Mouse (Mus musculus) forebrain, embryonic 16.5 days (tissue): ENCODE measurements around the gene Med8. TPM values are rescaled to one million over a fixed set of nuclear protein-coding genes. Genes with fewer than 3 reads are reported as not detected.

ENCODE experiments used
- ATAC-seq: fragments of 200-750 bp; cut with Nextera tagmentation; 2 replicates; pipeline ENCODE4 v1.8.0; 2017; ENCODE audit warnings: mild to moderate bottlenecking, moderate library complexity
- H3K27ac ChIP-seq: fragments of 300-500 bp; sonication (generic); 2 replicates; pipeline ENCODE4 v1.5.1; 2014; ENCODE audit warnings: low read length, control low read depth
- H3K27me3 ChIP-seq: fragments of 300-500 bp; sonication (generic); replicated peaks from 2 replicates; pipeline ENCODE4 v1.6.1; 2014; ENCODE audit warnings: low read length; ENCODE audit not compliant: control insufficient read depth, insufficient read depth
- H3K36me3 ChIP-seq: fragments of 300-500 bp; sonication (generic); 2 replicates; pipeline ENCODE4 v1.6.1; 2014; ENCODE audit not compliant: control insufficient read depth, insufficient read depth
- H3K4me1 ChIP-seq: fragments of 300-500 bp; sonication (generic); replicated peaks from 2 replicates; pipeline ENCODE4 v1.6.1; 2014; ENCODE audit warnings: low read length; ENCODE audit not compliant: control insufficient read depth, insufficient read depth
- H3K4me2 ChIP-seq: fragments of 300-500 bp; sonication (generic); 2 replicates; pipeline ENCODE4 v1.6.1; 2014; ENCODE audit warnings: mild to moderate bottlenecking, low read length, control low read depth
- H3K4me3 ChIP-seq: fragments of 300-500 bp; sonication (generic); replicated peaks from 2 replicates; pipeline ENCODE4 v1.5.1; 2014; ENCODE audit warnings: mild to moderate bottlenecking, low read length, control low read depth
- H3K9ac ChIP-seq: fragments of 300-500 bp; sonication (generic); replicated peaks from 2 replicates; pipeline ENCODE4 v1.6.1; 2014; ENCODE audit warnings: low read depth, low read length, control low read depth
- H3K9me3 ChIP-seq: fragments of 300-500 bp; sonication (generic); 2 replicates; pipeline ENCODE4 v1.6.1; 2016; ENCODE audit warnings: low read length; ENCODE audit not compliant: control insufficient read depth
- WGBS: fragments of 180-500 bp; shearing (Covaris S2); extraction: QIAGEN DNeasy Blood & Tissue Kit; methylation state at CpG from one replicate; pipeline ENCODE4 v1.1.7; 2014; 5-methylcytosine and 5-hydroxymethylcytosine counted together
- polyA plus RNA-seq: library from polyadenylated mRNA; unstranded; fragments of >200 nt; fragmentation: Nextera tagmentation; extraction: Ambion mirVana; gene quantifications from 2 replicates; pipeline ENCODE4 v1.2.1, GENCODE M21; 2015

Gene Med8
- polyA plus RNA-seq, 1 experiment from 2014 or later, result 113 TPM

DNA sequence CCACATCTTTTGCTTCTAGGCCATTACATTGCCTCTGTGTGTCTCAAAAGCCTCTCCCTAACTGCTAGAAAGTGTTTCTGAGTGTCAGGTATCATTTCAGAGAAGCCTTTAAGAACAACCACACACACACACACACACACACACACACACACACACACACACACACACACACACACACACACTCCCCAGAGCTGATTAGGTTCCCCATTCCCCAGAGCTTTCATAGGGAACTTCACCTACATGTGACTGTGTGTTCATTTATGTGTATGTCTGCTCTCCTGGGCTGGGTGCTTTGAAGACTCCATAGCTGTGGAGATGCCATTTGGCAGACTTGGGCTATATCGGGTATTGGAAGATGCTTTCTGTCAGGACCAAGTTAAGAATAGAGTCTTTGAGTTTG, 16.2 kb downstream of the Med8 start:
- 88% methylated on average over 1 of the region's 1 CpGs for WGBS
- no peak overlapping the region for H3K4me2 ChIP-seq
- no peak for ATAC-seq
- no peak overlapping the region for H3K4me3 ChIP-seq
- H3K27me3 ChIP-seq, result no peaks in the 10 kb centered on the region
- peaks cover 8% of the 10 kb centered on the region for H3K36me3 ChIP-seq
- no peaks in the 10 kb centered on the region for H3K9me3 ChIP-seq
- H3K27ac ChIP-seq, result no peak overlapping the region
- peaks cover 18% of the 10 kb centered on the region for H3K4me1 ChIP-seq
- H3K9ac ChIP-seq, result no peak overlapping the region

DNA sequence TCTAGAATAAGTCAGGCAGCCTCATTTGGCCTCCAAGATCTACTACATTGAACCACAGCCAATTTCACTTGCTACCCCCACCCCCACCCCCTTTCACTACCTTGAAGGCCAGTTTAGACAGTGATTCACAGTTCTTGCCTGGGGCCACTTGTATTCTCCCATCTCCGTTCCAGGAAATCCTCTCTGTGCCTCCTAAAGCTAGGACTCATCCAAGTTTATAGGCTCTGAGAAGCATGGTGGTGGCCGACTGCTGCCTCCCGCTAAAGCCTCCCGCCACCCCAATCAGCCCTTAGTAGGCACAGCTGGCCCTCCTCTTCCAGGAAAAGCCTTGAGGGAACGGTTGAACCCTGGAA, 18.3 kb downstream of the Med8 start:
- Histone ChIP-seq H3K4me1 (peaks cover 18% of the 10 kb centered on the region), H3K9me3 (no peaks in the 10 kb centered on the region), H3K36me3 (peaks cover 4% of the 10 kb centered on the region; the same call in 1 of the 2 replicates), H3K4me2 (peak overlapping the region; percentile 80), H3K27ac (peak overlapping the region; percentile 31; the same call in 1 of the 2 replicates), H3K27me3 (no peaks in the 10 kb centered on the region), H3K9ac (peak overlapping the region; percentile 73), H3K4me3 (peak overlapping the region; percentile 48)
- no peak for ATAC-seq
- 0% methylated on average over 5 of the region's 5 CpGs for WGBS

DNA sequence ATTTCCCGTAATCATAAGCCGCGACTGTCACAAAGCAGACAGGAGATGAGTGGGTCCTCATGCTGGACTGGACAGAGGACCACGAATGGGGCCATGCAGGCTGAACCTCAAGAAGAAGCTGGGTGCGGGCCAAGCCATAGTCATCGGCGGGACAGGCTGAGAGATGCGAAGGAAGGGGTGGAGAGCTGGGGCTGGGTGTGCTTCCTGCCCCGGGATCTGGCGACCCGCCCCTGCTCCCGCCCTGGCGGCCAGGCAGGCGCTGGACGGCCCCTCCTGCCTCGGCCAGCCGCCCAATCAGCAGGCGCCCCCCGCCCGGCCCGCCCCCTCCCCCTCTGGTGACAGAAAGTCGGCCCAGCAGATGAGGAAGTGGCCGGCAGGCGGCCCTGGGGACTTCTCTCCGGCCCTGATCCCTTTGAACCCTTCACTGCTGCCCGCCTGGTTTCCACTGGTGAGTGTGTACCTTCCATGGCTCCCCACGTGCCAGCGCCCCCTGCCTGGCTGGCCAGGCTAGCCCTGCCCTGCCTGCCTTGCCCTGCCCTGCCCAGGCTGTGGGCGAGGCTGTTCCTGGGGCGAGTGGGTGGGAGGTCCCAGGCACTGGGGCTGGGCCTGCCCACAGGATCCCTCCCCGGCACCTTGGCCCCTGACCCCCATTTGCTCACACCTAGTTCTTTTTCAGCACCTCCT, 18.8 kb downstream of the Med8 start, which contains the start of gene Elovl1:
Gene Elovl1, plus strand, starts transcription at position 326 of the 684 bp plus-strand sequence.
- Histone ChIP-seq H3K4me3 (peak within 1 kb of the TSS; percentile 48), H3K9me3 (no peaks in the 10 kb centered on the region), H3K9ac (peak within 1 kb of the TSS; percentile 73), H3K4me1 (peaks cover 18% of the 10 kb centered on the region), H3K4me2 (peak within 1 kb of the TSS; percentile 80), H3K27ac (peak within 1 kb of the TSS; percentile 37), H3K36me3 (peaks cover 4% of the 10 kb centered on the region; the same call in 1 of the 2 replicates), H3K27me3 (no peaks in the 10 kb centered on the region)
- ATAC-seq, result peak; percentile 91
- WGBS, result under 1% methylated on average over 22 of the region's 31 CpGs

DNA sequence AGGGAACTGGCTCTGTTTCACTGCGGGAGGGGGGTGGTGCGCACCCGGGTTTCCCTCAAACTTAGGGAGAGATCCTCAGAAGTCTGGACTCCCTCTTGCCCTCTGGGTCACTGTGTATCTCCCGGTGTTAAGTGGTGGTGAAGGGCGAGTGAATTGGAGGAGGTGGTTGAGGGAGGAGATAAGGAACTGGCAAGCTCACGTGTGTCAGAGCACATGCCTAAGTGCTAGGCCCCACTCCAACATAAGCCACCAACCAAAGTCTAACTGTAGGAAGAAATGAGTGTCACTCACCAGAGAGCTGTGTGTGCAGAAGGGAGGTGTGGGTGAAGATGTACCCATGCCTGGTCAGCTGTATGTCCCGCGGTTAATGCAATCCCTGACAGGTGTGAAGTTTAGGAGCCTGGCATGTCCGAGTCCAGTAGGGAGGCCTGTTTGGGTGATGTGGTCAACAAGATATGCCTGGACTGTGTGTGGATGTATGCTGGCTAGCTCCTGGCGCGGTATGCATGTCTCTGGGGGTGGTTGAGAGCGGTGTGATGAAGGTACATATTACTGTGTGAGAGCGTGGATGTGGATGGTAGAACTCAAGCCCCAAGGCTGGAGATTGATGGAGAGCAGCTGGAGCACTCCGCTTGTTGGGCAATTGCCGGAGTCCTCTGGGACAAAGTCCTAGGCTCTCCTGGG, 19.5 kb downstream of the Med8 start:
- Histone ChIP-seq H3K36me3 (peaks cover 4% of the 10 kb centered on the region; the same call in 1 of the 2 replicates), H3K4me3 (peak overlapping the region; percentile 48), H3K9me3 (no peaks in the 10 kb centered on the region), H3K4me2 (peak overlapping the region; percentile 80), H3K27ac (peak overlapping the region; percentile 37), H3K4me1 (peaks cover 18% of the 10 kb centered on the region), H3K27me3 (no peaks in the 10 kb centered on the region), H3K9ac (peak overlapping the region; percentile 73)
- WGBS, result 55% methylated on average over 15 of the region's 15 CpGs
- peak; percentile 8; the same call in 1 of the 2 replicates for ATAC-seq

DNA sequence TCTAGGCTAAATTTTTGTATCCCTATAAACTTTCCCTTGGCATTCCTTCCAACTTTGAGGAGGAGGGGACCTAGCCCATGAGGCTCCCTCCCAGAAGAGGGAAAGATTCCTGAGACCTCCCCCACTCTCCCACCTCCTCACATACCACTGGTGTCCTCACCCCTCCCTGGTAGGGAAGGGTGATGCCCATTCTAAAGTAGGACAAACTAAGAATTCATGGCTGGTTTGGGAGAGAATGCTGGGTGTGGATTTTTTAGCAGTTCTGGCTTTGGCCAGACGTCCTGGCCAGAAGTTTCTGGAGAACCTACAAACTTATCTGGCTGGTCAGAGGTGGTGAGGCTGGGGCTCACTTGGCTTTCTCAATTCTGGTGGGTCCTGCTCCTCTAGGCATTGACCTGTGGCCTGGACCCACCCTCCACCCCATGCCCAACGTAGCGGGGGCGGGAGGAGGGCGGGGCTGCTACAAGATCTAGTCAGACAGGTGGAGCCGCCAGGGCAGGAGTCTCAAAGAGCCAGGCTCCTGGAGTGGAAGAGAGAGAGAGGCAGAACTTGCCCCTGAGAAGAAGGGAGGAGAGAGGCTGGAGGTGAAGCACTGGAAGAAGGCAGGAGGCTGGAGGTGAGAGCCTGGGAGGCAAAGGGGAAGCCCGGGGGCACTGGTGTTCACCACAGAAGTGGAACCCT, 20.2 kb downstream of the Med8 start:
- Histone ChIP-seq H3K9me3 (no peaks in the 10 kb centered on the region), H3K4me1 (peaks cover 18% of the 10 kb centered on the region), H3K27me3 (no peaks in the 10 kb centered on the region), H3K36me3 (peaks cover 4% of the 10 kb centered on the region; the same call in 1 of the 2 replicates), H3K4me3 (no peak overlapping the region), H3K27ac (no peak overlapping the region), H3K9ac (no peak overlapping the region), H3K4me2 (no peak overlapping the region)
- no peak for ATAC-seq
- WGBS, result 59% methylated on average over 7 of the region's 7 CpGs

DNA sequence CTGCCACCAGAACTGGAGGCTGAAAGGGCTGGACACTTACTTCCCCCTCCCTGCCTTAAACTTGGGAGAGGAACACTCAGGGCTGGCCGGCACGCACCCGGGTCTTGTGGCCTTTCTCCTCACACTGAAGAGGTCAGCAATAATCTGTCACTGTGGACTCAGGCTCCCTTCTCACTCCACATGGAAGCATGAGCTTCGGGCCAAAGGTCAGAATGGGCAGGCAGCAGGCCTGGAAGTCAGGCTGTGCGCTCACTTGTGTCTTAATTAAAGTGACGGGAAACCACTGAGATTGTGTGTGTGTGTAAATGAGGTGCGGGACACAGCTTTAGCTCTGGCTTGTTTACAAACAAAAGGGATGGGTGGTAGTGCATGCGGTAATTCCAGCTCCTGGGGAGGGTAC, 23.2 kb downstream of the Med8 start:
- Histone ChIP-seq H3K9ac (no peak overlapping the region), H3K27ac (no peak overlapping the region), H3K4me3 (no peak overlapping the region), H3K9me3 (no peaks in the 10 kb centered on the region), H3K36me3 (peaks cover 4% of the 10 kb centered on the region; the same call in 1 of the 2 replicates), H3K4me2 (no peak overlapping the region), H3K4me1 (peaks cover 31% of the 10 kb centered on the region), H3K27me3 (no peaks in the 10 kb centered on the region)
- ATAC-seq, result no peak
- 77% methylated on average over 8 of the region's 8 CpGs for WGBS

DNA sequence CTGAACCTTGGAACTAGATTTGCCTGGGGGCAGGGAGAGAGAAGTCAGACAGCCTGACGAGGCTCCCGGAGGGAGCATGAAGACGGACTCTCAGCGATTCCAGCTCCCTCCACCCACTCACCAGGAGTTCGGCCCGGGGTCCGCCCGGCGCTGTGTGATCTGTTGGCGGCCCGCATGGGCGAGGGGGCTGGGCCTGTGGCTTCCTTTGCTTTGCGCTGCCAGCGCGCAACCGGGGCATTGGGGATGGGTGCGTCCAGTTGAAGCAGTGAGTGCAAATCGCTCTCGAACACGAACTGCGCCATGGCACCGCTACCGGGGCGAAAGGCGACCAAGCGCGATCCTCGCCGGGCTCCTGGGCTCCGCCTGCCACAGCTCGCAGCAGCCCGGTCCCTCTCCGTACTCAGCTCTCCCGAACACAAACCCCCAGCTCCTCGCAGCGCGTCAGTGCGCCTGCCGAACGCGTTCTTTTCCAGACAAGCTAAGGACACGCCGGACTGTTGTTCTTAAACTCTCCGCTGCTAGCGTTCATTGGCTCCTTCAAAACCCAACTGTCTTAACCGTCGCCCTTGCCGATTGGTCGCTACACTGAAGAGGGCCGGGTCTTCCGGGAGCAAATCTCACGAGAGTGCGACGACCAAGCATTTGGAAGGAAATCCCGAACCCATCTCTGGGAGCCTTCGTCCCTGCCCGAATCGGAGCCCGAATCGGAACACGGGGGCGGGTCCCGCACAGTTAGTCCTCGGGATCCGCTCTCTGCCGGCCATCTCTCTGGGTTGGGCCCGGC, 27.9 kb downstream of the Med8 start, which contains the start of gene Cdc20:
Gene Cdc20, minus strand, starts transcription at position 533 of the 784 bp plus-strand sequence.
- no peaks in the 10 kb centered on the region for H3K27me3 ChIP-seq
- WGBS, result under 1% methylated on average over 67 of the region's 67 CpGs
- ATAC-seq, result peak; percentile 99
- H3K27ac ChIP-seq, result peak within 1 kb of the TSS; percentile 93
- H3K9me3 ChIP-seq, result no peaks in the 10 kb centered on the region
- 0 out of 2 replicates have a peak, but pooled peaks cover 1% of the 10 kb centered on the region for H3K36me3 ChIP-seq
- peak within 1 kb of the TSS; percentile 71 for H3K9ac ChIP-seq
- H3K4me2 ChIP-seq, result peak within 1 kb of the TSS; percentile 96
- H3K4me3 ChIP-seq, result peak within 1 kb of the TSS; percentile 62
- H3K4me1 ChIP-seq, result peaks cover 23% of the 10 kb centered on the region

DNA sequence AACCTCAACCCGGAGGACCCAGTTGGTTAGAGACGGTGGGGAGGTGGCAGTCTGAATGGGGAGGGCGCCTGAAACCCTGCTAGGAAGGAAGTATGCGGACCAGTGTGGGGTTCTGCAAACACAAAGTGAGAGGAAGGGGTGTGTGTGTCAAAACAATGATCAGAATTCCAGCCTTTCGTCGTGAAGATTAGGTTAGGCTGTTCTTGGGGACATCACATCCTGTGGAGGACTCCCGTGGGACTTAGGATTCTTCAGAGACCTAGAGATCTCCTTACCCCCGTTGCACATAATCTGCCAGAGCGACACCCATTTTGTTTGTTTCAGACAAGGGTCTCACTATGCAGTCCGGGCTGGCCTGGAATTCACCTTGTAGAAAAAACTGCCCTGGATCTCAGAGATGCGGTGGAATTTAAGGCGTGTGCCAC, 28.7 kb downstream of the Med8 start:
- Histone ChIP-seq H3K9ac (peak overlapping the region; percentile 71), H3K9me3 (no peaks in the 10 kb centered on the region), H3K36me3 (no peaks in the 10 kb centered on the region), H3K4me2 (peak overlapping the region; percentile 96), H3K27me3 (no peaks in the 10 kb centered on the region), H3K27ac (peak overlapping the region; percentile 93), H3K4me1 (peaks cover 23% of the 10 kb centered on the region), H3K4me3 (peak overlapping the region; percentile 62)
- ATAC-seq, result no peak
- WGBS, result 10% methylated on average over 12 of the region's 12 CpGs
